Mouse (Mus musculus) bone marrow, adult 2 months (tissue): ENCODE measurements around the gene Unc13d.

Experiments
- CTCF ChIP-seq: fragments of 200-500 bp; IDR thresholded peaks from 2 replicates; pipeline ENCODE4 v1.5.1; 2011; ENCODE audit warnings: low read length, control low read depth; ENCODE audit not compliant: control insufficient read depth, insufficient read depth
- POLR2A ChIP-seq: fragments of 200-500 bp; IDR thresholded peaks from 2 replicates; pipeline ENCODE4 v1.6.1; 2011; ENCODE audit warnings: low read depth, mild to moderate bottlenecking, control low read depth, low read length, borderline replicate concordance; ENCODE audit not compliant: control insufficient read depth

DNA sequence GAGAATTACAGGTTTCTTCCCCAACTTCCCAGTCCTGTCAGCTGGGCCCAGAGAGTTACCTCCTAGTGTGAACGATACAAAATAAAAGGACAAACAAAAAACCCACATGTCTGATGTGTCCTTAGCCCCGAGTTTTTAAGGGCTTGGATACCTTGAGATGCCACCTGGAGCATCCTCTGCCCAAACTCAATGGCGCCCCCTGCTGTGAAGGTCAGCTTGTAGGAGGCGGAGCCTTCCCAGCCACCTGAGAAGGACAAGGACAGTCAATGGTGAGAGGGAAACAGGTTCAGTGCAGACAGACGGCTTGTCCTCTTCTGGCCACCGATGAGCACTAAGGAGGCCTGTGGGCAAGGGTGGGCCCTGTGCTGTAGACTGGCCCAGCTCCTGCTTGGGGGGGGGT lies 3.3 kb upstream of the Unc13d start:
- TF ChIP-seq POLR2A (no peak), CTCF (peak; percentile 87)
